Mouse (Mus musculus) midbrain, postnatal 0 days (tissue): Measurements from ENCODE around the gene Sh2d1b2. TPM values are rescaled to one million over a fixed set of nuclear protein-coding genes. Genes with fewer than 3 reads are reported as not detected.

Experiments used
- ATAC-seq: fragments of 200-750 bp; cut with Nextera tagmentation; 2 replicates; pipeline ENCODE4 v1.8.0; 2017; ENCODE audit warnings: moderate number of reproducible peaks, mild to moderate bottlenecking, moderate TSS enrichment, moderate library complexity; ENCODE audit not compliant: low FRiP score
- DNase-seq: peaks from one replicate; pipeline ENCODE4 v3.0.0-alpha.2; 2015; ENCODE audit warnings: low spot score
- H3K27ac ChIP-seq: fragments of 300-500 bp; sonication (generic); 2 replicates; pipeline ENCODE4 v1.5.1; 2014; ENCODE audit warnings: low read depth, mild to moderate bottlenecking, low read length, mixed read lengths
- H3K27me3 ChIP-seq: fragments of 300-500 bp; sonication (generic); 2 replicates; pipeline ENCODE4 v1.6.1; 2014; ENCODE audit warnings: low read length, control low read depth, mixed read lengths; ENCODE audit not compliant: insufficient read depth
- H3K36me3 ChIP-seq: fragments of 300-500 bp; sonication (generic); 2 replicates; pipeline ENCODE4 v1.6.1; 2014; ENCODE audit warnings: low read length, control low read depth, mixed read lengths; ENCODE audit not compliant: insufficient read depth
- H3K4me1 ChIP-seq: fragments of 300-500 bp; sonication (generic); 2 replicates; pipeline ENCODE4 v1.6.1; 2014; ENCODE audit warnings: mild to moderate bottlenecking, control low read depth, antibody characterized with exemption, low read length, mixed read lengths; ENCODE audit not compliant: insufficient read depth
- H3K4me2 ChIP-seq: fragments of 300-500 bp; sonication (generic); 2 replicates; pipeline ENCODE4 v1.6.1; 2014; ENCODE audit warnings: low read depth, mild to moderate bottlenecking, low read length, mixed read lengths; ENCODE audit not compliant: poor library complexity, severe bottlenecking
- H3K4me3 ChIP-seq: fragments of 300-500 bp; sonication (generic); 2 replicates; pipeline ENCODE4 v1.5.1; 2014; ENCODE audit warnings: low read depth, mild to moderate bottlenecking, low read length, moderate library complexity
- H3K9ac ChIP-seq: fragments of 300-500 bp; sonication (generic); replicated peaks from 2 replicates; pipeline ENCODE4 v1.6.1; 2014; ENCODE audit warnings: mild to moderate bottlenecking, low read length, moderate library complexity, mixed read lengths; ENCODE audit not compliant: poor library complexity, severe bottlenecking
- H3K9me3 ChIP-seq: fragments of 300-500 bp; sonication (generic); 2 replicates; pipeline ENCODE4 v1.6.1; 2016; ENCODE audit warnings: low read length, control low read depth
- CTCF ChIP-seq: IDR thresholded peaks from 2 replicates; pipeline ENCODE4 v1.5.1; 2016; ENCODE audit warnings: antibody characterized with exemption, mild to moderate bottlenecking
- WGBS: fragments of 180-500 bp; shearing (Covaris S2); extraction: QIAGEN DNeasy Blood & Tissue Kit; methylation state at CpG from one replicate; pipeline ENCODE4 v1.1.7; 2014; 5-methylcytosine and 5-hydroxymethylcytosine counted together
- polyA plus RNA-seq: library from polyadenylated mRNA; unstranded; fragments of >200 nt; fragmentation: Nextera tagmentation; extraction: Ambion mirVana; gene quantifications from 2 replicates; pipeline ENCODE4 v1.2.1, GENCODE M21; 2015
- total RNA-seq: library from RNA; depleted of rRNA; stranded (reverse); fragments of >200 nt; gene quantifications from 2 replicates; pipeline ENCODE4 v1.2.3, GENCODE M21; 2014; rRNA removed

Gene Sh2d1b2
- total and polyA plus RNA-seq, 2 experiments from 2014 or later: 0.11 TPM; not detected in 1

- DNase-seq: no peak
- no peaks in the 10 kb centered on the region for H3K9me3 ChIP-seq
- no peaks in the 10 kb centered on the region for H3K4me1 ChIP-seq
- no peaks in the 10 kb centered on the region for H3K36me3 ChIP-seq
- no peak overlapping the region for H3K9ac ChIP-seq
- no peak overlapping the region for H3K27ac ChIP-seq
- ATAC-seq: no peak
- no peak overlapping the region for H3K4me3 ChIP-seq
- H3K4me2 ChIP-seq: no peak overlapping the region
- H3K27me3 ChIP-seq: no peaks in the 10 kb centered on the region
- no peak for TF ChIP-seq CTCF
- 50% methylated on average over 6 of the region's 6 CpGs for WGBS
Observed at GRCm38 (mm10) chr1:170303103-170303502, 70.6 kb downstream of the Sh2d1b2 start.

Other genes with a start within 250 kb of the Sh2d1b2 start
- gene Ddr2, start 122.0 kb upstream of the Sh2d1b2 start, total RNA-seq: 8.2 and 9.8 TPM in 2 replicates
- 7.4 and 8.0 TPM in 2 replicates for gene Ddr2, start 122.0 kb upstream of the Sh2d1b2 start, polyA plus RNA-seq
- 38.6 and 52.8 TPM in 2 replicates for gene Uap1, start 57.8 kb upstream of the Sh2d1b2 start, total RNA-seq
- gene Uap1, start 57.8 kb upstream of the Sh2d1b2 start, polyA plus RNA-seq: 55.8 and 59.0 TPM in 2 replicates
- gene Uhmk1, start 17.4 kb upstream of the Sh2d1b2 start, total RNA-seq: 46.4 and 57.3 TPM in 2 replicates
- gene Uhmk1, start 17.4 kb upstream of the Sh2d1b2 start, polyA plus RNA-seq: 7.2 and 8.2 TPM in 2 replicates
- not detected in 2 replicates for gene Sh2d1b1, start 44.6 kb downstream of the Sh2d1b2 start, total RNA-seq
- not detected in 2 replicates for gene Sh2d1b1, start 44.6 kb downstream of the Sh2d1b2 start, polyA plus RNA-seq
- 1.8 and 2.2 TPM in 2 replicates for gene Gm7694, start 73.6 kb downstream of the Sh2d1b2 start, total RNA-seq
- gene Gm7694, start 73.6 kb downstream of the Sh2d1b2 start, polyA plus RNA-seq: 0.72 and 0.79 TPM in 2 replicates
- gene Spata46, start 76.1 kb downstream of the Sh2d1b2 start, total RNA-seq: not detected in 2 replicates
- 0.42 TPM in 1 of 2 replicates, not detected in the other for gene Spata46, start 76.1 kb downstream of the Sh2d1b2 start, polyA plus RNA-seq